Mouse (Mus musculus) limb, embryonic 13.5 days (tissue): ENCODE results near the gene Pim3. TPM values are rescaled to one million over a fixed set of nuclear protein-coding genes. Genes with fewer than 3 reads are reported as not detected.

Experiments
- ATAC-seq: fragments of 200-750 bp; cut with Nextera tagmentation; 2 replicates; pipeline ENCODE4 v1.8.0; 2017; ENCODE audit warnings: low read depth, moderate number of reproducible peaks, moderate TSS enrichment; ENCODE audit not compliant: low FRiP score
- H3K27ac ChIP-seq: fragments of 300-500 bp; sonication (generic); 2 replicates; pipeline ENCODE4 v1.5.1; 2015; ENCODE audit warnings: inconsistent platforms, mild to moderate bottlenecking, moderate library complexity
- H3K27me3 ChIP-seq: fragments of 300-500 bp; sonication (generic); 2 replicates; pipeline ENCODE4 v1.6.1; 2015; ENCODE audit warnings: mild to moderate bottlenecking, inconsistent platforms
- H3K36me3 ChIP-seq: fragments of 300-500 bp; sonication (generic); 2 replicates; pipeline ENCODE4 v1.6.1; 2015; ENCODE audit warnings: inconsistent platforms, mild to moderate bottlenecking, moderate library complexity
- H3K4me1 ChIP-seq: fragments of 300-500 bp; sonication (generic); 2 replicates; pipeline ENCODE4 v1.6.1; 2015; ENCODE audit warnings: inconsistent platforms
- H3K4me2 ChIP-seq: fragments of 300-500 bp; sonication (generic); replicated peaks from 2 replicates; pipeline ENCODE4 v1.6.1; 2015; ENCODE audit warnings: inconsistent platforms, mild to moderate bottlenecking, moderate library complexity
- H3K4me3 ChIP-seq: fragments of 300-500 bp; sonication (generic); 2 replicates; pipeline ENCODE4 v1.5.1; 2015; ENCODE audit warnings: moderate library complexity, mild to moderate bottlenecking, inconsistent platforms
- H3K9ac ChIP-seq: fragments of 300-500 bp; sonication (generic); 2 replicates; pipeline ENCODE4 v1.6.1; 2015; ENCODE audit warnings: mild to moderate bottlenecking, inconsistent platforms
- H3K9me3 ChIP-seq: fragments of 300-500 bp; sonication (generic); 2 replicates; pipeline ENCODE4 v1.6.1; 2016; ENCODE audit warnings: inconsistent platforms
- WGBS: fragments of 180-500 bp; shearing (Covaris S2); methylation state at CpG from one replicate; pipeline ENCODE4 v1.1.7; 2015; 5-methylcytosine and 5-hydroxymethylcytosine counted together
- polyA plus RNA-seq: library from polyadenylated mRNA; unstranded; fragments of >200 nt; fragmentation: Nextera tagmentation; extraction: Ambion mirVana; gene quantifications from 2 replicates; pipeline ENCODE4 v1.2.1, GENCODE M21; 2015

Pim3 gene
- polyA plus RNA-seq, 1 experiment from 2014 or later: 52.2 TPM

- Histone ChIP-seq H3K36me3 (no peaks in the 10 kb centered on the region), H3K4me1 (peaks cover 64% of the 10 kb centered on the region), H3K27me3 (no peaks in the 10 kb centered on the region), H3K9me3 (no peaks in the 10 kb centered on the region), H3K4me3 (no peak overlapping the region), H3K4me2 (0 out of 2 replicates have a peak overlapping the region, but pooled peaks have one; percentile 37), H3K9ac (0 out of 2 replicates have a peak overlapping the region, but pooled peaks have one; percentile 25), H3K27ac (peak overlapping the region; percentile 80)
- 59% methylated on average over 10 of the region's 10 CpGs for WGBS
- ATAC-seq: no peak
Observed at GRCm38 (mm10) chr15:88840126-88840525, 21.9 kb upstream of the Pim3 start.

GRCm38 (mm10) chr15:88841160-88841559 lies 20.8 kb upstream of the Pim3 start:
- Histone ChIP-seq H3K9ac (no peak overlapping the region), H3K4me1 (peaks cover 64% of the 10 kb centered on the region), H3K9me3 (no peaks in the 10 kb centered on the region), H3K4me3 (no peak overlapping the region), H3K4me2 (no peak overlapping the region), H3K36me3 (no peaks in the 10 kb centered on the region), H3K27ac (no peak overlapping the region), H3K27me3 (no peaks in the 10 kb centered on the region)
- WGBS: 84% methylated on average over 2 of the region's 2 CpGs
- no peak for ATAC-seq

GRCm38 (mm10) chr15:88841580-88842299 lies 20.2 kb upstream of the Pim3 start:
- H3K4me1 ChIP-seq: peaks cover 64% of the 10 kb centered on the region
- H3K4me3 ChIP-seq: no peak overlapping the region
- no peak overlapping the region for H3K9ac ChIP-seq
- H3K36me3 ChIP-seq: no peaks in the 10 kb centered on the region
- H3K4me2 ChIP-seq: no peak overlapping the region
- H3K27me3 ChIP-seq: no peaks in the 10 kb centered on the region
- no peak for ATAC-seq
- H3K9me3 ChIP-seq: no peaks in the 10 kb centered on the region
- no peak overlapping the region for H3K27ac ChIP-seq
- WGBS: 80% methylated on average over 3 of the region's 3 CpGs

GRCm38 (mm10) chr15:88842300-88842673 lies 19.7 kb upstream of the Pim3 start:
- 74% methylated on average over 3 of the region's 3 CpGs for whole genome bisulfite sequencing
- no peak overlapping the region for H3K4me3 ChIP-seq
- ATAC-seq: no peak
- H3K9ac ChIP-seq: no peak overlapping the region
- no peaks in the 10 kb centered on the region for H3K36me3 ChIP-seq
- no peaks in the 10 kb centered on the region for H3K27me3 ChIP-seq
- no peaks in the 10 kb centered on the region for H3K9me3 ChIP-seq
- no peak overlapping the region for H3K4me2 ChIP-seq
- peak overlapping the region; percentile 63; the same call in 1 of the 2 replicates for H3K27ac ChIP-seq
- H3K4me1 ChIP-seq: peaks cover 60% of the 10 kb centered on the region

GRCm38 (mm10) chr15:88843486-88844097 lies 18.4 kb upstream of the Pim3 start:
- no peak overlapping the region for H3K9ac ChIP-seq
- H3K27me3 ChIP-seq: no peaks in the 10 kb centered on the region
- H3K4me2 ChIP-seq: no peak overlapping the region
- peaks cover 51% of the 10 kb centered on the region for H3K4me1 ChIP-seq
- H3K27ac ChIP-seq: peak overlapping the region; percentile 63
- WGBS: 19% methylated on average over 8 of the region's 8 CpGs
- no peak overlapping the region for H3K4me3 ChIP-seq
- ATAC-seq: peak; percentile 66
- no peaks in the 10 kb centered on the region for H3K36me3 ChIP-seq
- H3K9me3 ChIP-seq: no peaks in the 10 kb centered on the region

- H3K27ac ChIP-seq: no peak overlapping the region
- no peak overlapping the region for H3K4me3 ChIP-seq
- H3K36me3 ChIP-seq: no peaks in the 10 kb centered on the region
- H3K4me1 ChIP-seq: peaks cover 40% of the 10 kb centered on the region
- ATAC-seq: no peak
- H3K27me3 ChIP-seq: no peaks in the 10 kb centered on the region
- H3K9me3 ChIP-seq: no peaks in the 10 kb centered on the region
- WGBS: 91% methylated on average over 7 of the region's 7 CpGs
- no peak overlapping the region for H3K4me2 ChIP-seq
- H3K9ac ChIP-seq: no peak overlapping the region
Observed at GRCm38 (mm10) chr15:88844966-88845365, 17.0 kb upstream of the Pim3 start.

GRCm38 (mm10) chr15:88848661-88849060 lies 13.3 kb upstream of the Pim3 start:
- no peak overlapping the region for H3K4me3 ChIP-seq
- WGBS: 92% methylated on average over 1 of the region's 1 CpGs
- H3K9me3 ChIP-seq: no peaks in the 10 kb centered on the region
- H3K9ac ChIP-seq: no peak overlapping the region
- H3K4me1 ChIP-seq: peaks cover 23% of the 10 kb centered on the region
- no peaks in the 10 kb centered on the region for H3K36me3 ChIP-seq
- no peak overlapping the region for H3K4me2 ChIP-seq
- no peaks in the 10 kb centered on the region for H3K27me3 ChIP-seq
- ATAC-seq: no peak
- no peak overlapping the region for H3K27ac ChIP-seq

- Histone ChIP-seq H3K4me1 (peaks cover 24% of the 10 kb centered on the region), H3K4me3 (no peak overlapping the region), H3K27ac (no peak overlapping the region), H3K4me2 (no peak overlapping the region), H3K9me3 (no peaks in the 10 kb centered on the region), H3K36me3 (no peaks in the 10 kb centered on the region), H3K9ac (no peak overlapping the region), H3K27me3 (no peaks in the 10 kb centered on the region)
- 86% methylated on average over 2 of the region's 2 CpGs for WGBS
- no peak for ATAC-seq
Observed at GRCm38 (mm10) chr15:88849621-88850020, 12.4 kb upstream of the Pim3 start.

- 65% methylated on average over 10 of the region's 10 CpGs for WGBS
- no peak overlapping the region; the same call in 1 of the 2 replicates for H3K27ac ChIP-seq
Observed at GRCm38 (mm10) chr15:88850146-88850826, 11.7 kb upstream of the Pim3 start.

GRCm38 (mm10) chr15:88851076-88851475 lies 10.9 kb upstream of the Pim3 start:
- ATAC-seq: no peak
- Histone ChIP-seq H3K4me2 (no peak overlapping the region), H3K9ac (no peak overlapping the region), H3K4me3 (no peak overlapping the region), H3K27ac (no peak overlapping the region; the same call in 1 of the 2 replicates), H3K36me3 (no peaks in the 10 kb centered on the region), H3K9me3 (no peaks in the 10 kb centered on the region), H3K4me1 (peaks cover 38% of the 10 kb centered on the region), H3K27me3 (no peaks in the 10 kb centered on the region)
- 50% methylated on average over 3 of the region's 3 CpGs for WGBS

More at GRCm38 (mm10) chr15:88850146-88850826, 11.7 kb upstream of the Pim3 start:
- Histone ChIP-seq H3K27me3 (no peaks in the 10 kb centered on the region), H3K4me3 (no peak overlapping the region), H3K9ac (0 out of 2 replicates have a peak overlapping the region, but pooled peaks have one; percentile 31), H3K9me3 (no peaks in the 10 kb centered on the region), H3K36me3 (no peaks in the 10 kb centered on the region), H3K4me1 (peaks cover 31% of the 10 kb centered on the region), H3K4me2 (no peak overlapping the region)
- ATAC-seq: no peak

- 69% methylated on average over 10 of the region's 10 CpGs for WGBS
- no peak for ATAC-seq
Observed at GRCm38 (mm10) chr15:88851507-88852149, 10.4 kb upstream of the Pim3 start.

GRCm38 (mm10) chr15:88853106-88853505 lies 8.9 kb upstream of the Pim3 start:
- Histone ChIP-seq H3K27ac (no peak overlapping the region), H3K9ac (no peak overlapping the region), H3K4me3 (no peak overlapping the region), H3K4me1 (peaks cover 38% of the 10 kb centered on the region), H3K27me3 (no peaks in the 10 kb centered on the region), H3K4me2 (no peak overlapping the region), H3K36me3 (no peaks in the 10 kb centered on the region), H3K9me3 (no peaks in the 10 kb centered on the region)
- ATAC-seq: no peak
- 86% methylated on average over 9 of the region's 9 CpGs for WGBS

More at GRCm38 (mm10) chr15:88851507-88852149, 10.4 kb upstream of the Pim3 start:
- H3K27ac ChIP-seq: no peak overlapping the region; the same call in 1 of the 2 replicates
- no peaks in the 10 kb centered on the region for H3K36me3 ChIP-seq
- H3K4me3 ChIP-seq: no peak overlapping the region
- H3K27me3 ChIP-seq: no peaks in the 10 kb centered on the region
- no peak overlapping the region for H3K4me2 ChIP-seq
- H3K9ac ChIP-seq: no peak overlapping the region
- no peaks in the 10 kb centered on the region for H3K9me3 ChIP-seq
- peaks cover 38% of the 10 kb centered on the region for H3K4me1 ChIP-seq
